Mouse (Mus musculus): ENCODE data around the gene Sf3b2.
A peak's percentile ranks its signal among the peaks of the same experiment; 100 is the strongest.

Sf3b2 gene

DNA sequence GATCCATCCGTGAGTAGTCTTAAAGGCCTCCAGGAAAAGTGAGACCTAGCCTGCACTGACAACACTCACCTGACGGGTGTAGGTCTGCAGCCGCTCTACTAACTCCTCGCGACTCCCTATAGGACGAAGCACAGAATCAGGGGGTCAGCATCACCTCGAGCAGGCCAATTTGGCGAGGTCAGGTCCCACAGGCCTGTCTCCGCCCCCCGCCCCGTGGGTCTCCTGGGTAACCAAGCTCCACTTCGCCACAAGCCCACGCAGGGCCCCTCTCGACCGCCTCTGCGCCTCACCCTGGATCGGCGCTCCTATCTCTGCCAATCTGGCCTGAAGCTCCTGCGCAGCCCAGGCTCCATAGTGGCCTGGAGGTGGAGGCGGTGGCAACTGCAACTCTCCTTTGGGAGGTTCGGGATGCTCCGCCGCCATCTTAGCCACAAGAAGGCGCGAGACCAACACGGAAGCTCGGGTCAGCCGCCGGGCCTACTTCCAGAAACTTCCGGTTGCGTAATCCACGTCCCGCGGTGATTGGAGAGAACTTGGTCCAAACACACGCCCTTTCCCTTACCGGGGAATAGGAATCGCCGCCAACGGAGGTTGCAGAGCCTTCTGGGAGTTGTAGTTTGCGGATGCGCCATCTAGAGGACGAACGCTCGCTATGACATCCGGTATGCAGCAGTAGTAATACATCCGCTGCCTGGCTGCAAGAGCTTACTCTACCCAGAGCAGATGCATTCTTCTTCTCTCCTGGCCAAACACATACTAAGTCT is at the start of gene Sf3b2:
TSS of gene Sf3b2 (minus strand) at position 484 of the 764 bp plus-strand sequence.
- DNase-seq, result peak; percentile 92 to 97

DNA sequence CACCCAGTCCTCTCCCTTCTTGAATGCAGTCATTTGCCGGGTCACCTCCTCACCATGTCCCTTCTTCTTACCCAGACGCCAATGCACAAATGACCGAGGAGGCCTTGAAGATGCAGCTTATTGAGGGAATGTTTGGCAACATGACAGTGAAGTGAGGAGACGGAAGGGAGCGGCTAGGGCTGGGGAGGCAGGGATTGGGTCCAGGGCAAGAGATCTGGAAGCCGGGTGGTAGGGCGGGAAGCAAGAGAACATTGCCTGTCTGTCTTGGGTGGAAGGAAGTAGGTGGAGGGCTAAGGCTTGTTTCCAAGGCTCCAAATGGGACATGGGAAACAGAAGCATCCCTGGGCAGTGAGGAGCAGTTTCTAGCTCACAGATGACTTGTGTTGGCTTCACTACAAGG is 46.1 kb upstream of the Sf3b2 start:
- no peak for DNase-seq

GRCm38 (mm10) chr19:5337975-5338374 is 42.7 kb upstream of the Sf3b2 start:
- DNase-seq, result peak; percentile 74 to 75

- no peak for DNase-seq
Observed at GRCm38 (mm10) chr19:5335441-5335840, 40.2 kb upstream of the Sf3b2 start, which contains the start of gene Catsper1. TSS of gene Catsper1 (plus strand) at chr19:5335741.

- no peak for DNase-seq
Observed at GRCm38 (mm10) chr19:5334741-5335140, 39.5 kb upstream of the Sf3b2 start.

GRCm38 (mm10) chr19:5327970-5328369 is 32.7 kb upstream of the Sf3b2 start:
- no peak for DNase-seq

- DNase-seq, result peak; percentile 60 to 64
Observed at GRCm38 (mm10) chr19:5323801-5324200, 28.5 kb upstream of the Sf3b2 start.

- DNase-seq, result no peak
Observed at GRCm38 (mm10) chr19:5313189-5313588, 17.9 kb upstream of the Sf3b2 start.

GRCm38 (mm10) chr19:5309025-5309424 is 13.8 kb upstream of the Sf3b2 start:
- no peak for DNase-seq

DNA sequence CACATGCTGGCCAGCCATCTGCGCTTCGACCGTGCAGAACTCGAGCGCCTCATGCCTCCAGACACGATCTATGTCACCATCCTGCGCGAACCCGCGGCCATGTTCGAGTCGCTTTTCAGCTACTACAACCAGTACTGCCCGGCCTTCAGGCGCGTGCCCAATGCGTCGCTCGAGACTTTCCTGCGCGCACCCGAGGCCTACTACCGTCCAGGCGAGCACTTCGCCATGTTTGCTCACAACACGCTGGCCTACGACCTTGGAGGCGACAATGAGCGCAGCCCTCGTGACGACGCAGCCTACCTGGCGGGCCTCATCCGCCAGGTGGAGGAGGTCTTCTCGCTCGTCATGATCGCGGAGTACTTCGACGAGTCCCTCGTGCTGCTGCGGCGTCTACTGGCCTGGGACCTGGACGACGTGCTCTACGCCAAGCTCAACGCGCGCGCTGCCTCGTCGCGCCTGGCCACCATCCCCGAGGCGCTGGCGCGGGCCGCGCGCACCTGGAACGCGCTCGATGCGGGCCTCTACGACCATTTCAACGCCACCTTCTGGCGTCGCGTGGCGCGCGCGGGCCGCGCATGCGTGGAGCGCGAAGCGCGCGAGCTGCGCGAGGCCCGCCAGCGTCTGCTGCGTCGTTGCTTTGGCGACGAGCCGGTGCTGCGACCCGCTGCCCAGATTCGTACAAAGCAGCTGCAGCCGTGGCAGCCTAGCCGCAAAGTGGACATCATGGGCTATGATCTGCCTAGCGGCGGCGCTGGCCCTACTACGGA is 11.9 kb upstream of the Sf3b2 start:
- peak; percentile 19 to 27 for DNase-seq

GRCm38 (mm10) chr19:5306279-5306678 is 11.0 kb upstream of the Sf3b2 start:
- DNase-seq, result no peak

DNA sequence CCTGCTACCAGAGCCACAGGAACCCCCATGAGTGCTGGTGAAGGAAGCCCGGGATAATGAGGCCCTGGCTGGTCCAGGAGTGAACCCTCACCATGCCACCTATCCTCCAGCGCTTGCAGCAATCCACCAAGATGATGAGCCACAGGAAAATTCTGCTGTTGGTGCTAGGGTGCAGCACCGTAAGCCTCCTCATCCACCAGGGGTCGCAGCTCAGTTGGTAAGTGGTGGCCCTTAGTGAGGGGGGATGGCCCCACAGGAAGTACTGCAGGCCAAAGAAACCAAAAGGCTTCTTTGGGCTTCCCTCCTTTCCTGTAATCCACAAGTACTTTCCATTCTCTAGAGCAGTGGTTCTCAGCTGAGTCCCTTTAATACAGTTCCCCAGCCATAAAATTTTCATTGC is 7.2 kb upstream of the Sf3b2 start:
- DNase-seq, result peak; percentile 79 to 81

- no peak for DNase-seq
Observed at GRCm38 (mm10) chr19:5300588-5300987, 5.3 kb upstream of the Sf3b2 start.

DNA sequence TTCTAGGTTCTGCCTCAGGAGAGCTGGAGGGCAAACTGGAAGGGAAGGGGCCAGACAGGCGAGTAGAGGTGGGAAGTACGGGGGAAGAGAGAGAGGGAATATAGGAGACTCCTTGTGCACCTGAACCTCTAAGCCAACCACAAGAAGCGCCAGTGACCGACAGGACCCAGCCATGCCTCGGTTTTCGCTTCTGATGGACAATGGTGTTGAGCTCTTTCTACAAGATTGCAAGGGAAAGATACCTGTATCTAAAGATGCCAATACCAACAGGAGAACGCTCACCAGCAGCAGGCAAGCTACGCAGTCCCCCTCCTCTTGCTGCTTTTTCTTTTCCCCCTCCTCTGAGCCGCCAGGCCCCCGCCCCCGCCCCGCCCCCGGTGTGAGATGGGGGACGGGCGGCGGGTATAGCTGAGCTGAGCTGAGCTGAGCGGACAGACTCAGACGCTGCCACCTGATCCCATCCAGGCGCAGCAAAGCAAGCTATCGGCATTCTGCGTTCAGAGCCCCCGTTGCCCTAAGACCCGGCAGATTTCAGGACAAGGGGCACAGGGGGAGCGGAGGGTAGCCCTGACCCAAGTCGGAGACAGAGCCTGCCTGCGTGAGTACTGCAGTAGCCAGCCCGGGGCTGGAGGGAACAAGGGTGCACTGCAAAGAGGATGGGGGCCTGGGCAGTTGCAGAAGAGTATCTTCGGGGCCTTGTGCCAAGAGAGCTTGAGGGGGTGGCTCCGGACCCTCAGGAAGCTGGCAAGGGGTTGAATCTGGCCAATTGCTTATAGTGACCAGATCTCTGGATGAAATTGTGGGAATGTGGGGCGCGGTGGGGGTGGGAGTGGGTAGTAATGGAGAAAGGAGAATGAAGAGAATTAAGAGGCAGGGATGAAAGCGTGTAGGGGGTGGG is 2.9 kb upstream of the Sf3b2 start, which contains the start of gene Gal3st3:
TSS of gene Gal3st3 (plus strand) at position 429 of the 898 bp plus-strand sequence.
- DNase-seq, result no peak

DNA sequence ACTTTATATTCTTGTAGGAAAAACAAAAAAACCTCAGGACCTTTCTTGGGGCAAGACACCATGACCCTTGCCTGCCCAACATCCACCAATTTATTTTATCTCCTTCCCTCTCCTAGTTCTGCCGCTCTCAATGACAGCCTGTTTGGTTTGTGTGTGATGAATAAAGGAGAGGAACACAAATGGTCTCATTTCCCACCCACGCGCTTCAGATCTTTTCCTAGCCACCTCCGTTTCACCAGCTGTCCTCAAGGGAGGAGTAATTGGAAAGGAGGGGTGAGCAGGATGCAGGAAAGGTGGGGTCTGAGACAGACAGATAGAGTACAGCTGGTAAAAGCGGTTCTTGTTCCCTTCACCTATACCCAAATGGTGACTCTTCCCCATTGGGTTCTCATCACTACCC is 1.4 kb upstream of the Sf3b2 start:
- DNase-seq, result no peak

GRCm38 (mm10) chr19:5295736-5296075 is 451 bp upstream of the Sf3b2 start:
- DNase-seq, result no peak

DNA sequence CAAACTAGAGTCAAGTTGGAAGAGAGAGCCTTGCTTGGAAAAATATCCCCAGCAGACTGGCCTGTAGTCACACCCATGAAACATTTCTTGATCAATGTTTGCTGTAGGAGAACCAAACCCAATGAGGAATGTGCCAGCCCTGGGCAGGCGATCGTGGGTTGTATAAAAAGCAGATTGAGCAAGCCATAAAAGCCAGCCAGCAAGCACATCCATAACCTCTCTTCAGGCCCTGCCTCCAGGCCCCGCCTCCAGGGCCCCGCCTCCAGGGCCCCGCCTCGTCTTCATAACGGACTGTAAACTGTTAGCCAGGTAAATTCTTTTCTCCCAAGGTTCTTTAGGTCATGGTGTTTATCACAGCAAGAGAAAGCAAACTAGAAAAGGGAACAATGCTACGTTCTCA is 16.9 kb downstream of the Sf3b2 start:
- DNase-seq, result no peak

DNA sequence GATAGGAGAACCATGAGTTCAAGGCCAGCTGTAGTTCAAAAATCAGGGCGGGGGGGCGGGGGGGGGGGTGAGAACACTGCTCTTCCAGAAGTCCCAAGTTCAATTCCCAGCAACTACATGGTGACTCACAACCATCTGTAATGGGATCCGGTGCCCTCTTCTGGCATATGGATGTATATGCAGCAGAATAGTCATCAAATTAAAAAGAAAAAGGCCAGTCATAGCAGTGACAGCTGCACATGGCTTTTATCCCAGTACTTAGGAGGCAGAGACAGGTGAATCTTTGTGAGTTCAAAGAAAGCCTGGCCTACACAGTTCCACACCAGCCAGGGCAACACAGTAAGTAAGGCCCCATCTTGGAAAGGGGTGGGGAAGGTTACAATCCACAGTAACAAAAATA is 18.1 kb downstream of the Sf3b2 start:
- DNase-seq, result no peak

DNA sequence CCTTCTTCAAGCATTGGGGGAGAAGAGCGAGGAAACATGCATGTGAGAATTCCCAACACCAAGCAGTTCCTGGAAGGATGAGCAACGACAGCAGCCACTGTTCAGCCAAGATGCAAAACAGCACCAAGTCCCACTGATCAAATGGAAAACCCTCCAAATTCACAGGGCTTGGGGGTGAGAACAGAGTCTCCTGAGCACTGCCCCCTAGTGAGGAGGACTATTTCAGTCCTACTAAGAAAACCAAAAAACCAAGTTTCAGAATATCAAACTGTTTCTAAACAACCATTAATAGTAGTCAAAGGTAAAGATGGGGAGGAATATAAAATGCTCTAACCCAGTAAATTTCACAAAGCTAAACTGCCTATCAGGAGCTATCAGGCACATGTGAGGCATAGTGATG is 18.7 kb downstream of the Sf3b2 start:
- DNase-seq, result no peak

DNA sequence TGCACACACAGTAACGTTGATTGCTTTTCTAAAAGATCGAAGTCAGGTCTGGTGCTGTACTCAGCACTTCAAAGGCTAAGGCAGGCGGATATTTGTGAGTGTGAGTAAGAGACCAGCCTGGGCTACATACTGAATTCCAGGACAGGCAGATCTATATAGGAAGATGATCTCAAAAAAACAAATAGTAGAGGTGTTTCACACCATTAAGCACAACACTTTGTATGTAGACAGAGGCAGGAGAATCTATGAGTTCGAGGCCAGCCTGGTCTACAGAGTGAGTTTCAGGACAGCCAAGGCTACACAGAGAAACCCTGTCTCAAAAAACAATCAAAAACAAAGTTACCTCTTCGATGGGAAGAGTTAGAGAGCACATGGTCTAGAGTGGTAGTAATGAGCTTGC is 19.5 kb downstream of the Sf3b2 start:
- DNase-seq, result no peak

GRCm38 (mm10) chr19:5274641-5275040 is 20.6 kb downstream of the Sf3b2 start:
- DNase-seq, result no peak

- no peak for DNase-seq
Observed at GRCm38 (mm10) chr19:5273916-5274315, 21.3 kb downstream of the Sf3b2 start.

Measured in thymus, postnatal 36 days (tissue).